Mouse (Mus musculus) C2C12 (cell line): ENCODE measurements around the gene Cd151. TPM values are rescaled to one million over a fixed set of nuclear protein-coding genes. Genes with fewer than 3 reads are reported as not detected.
A peak's percentile ranks its signal among the peaks of the same experiment; 100 is the strongest.

ENCODE experiments used
- H3K27me3 ChIP-seq: one replicate; pipeline ENCODE4 v1.6.1; 2011; ENCODE audit not compliant: control insufficient read depth, insufficient read depth, insufficient read length
- H3K36me3 ChIP-seq: one replicate; pipeline ENCODE4 v1.6.1; 2011; ENCODE audit not compliant: control insufficient read depth, insufficient read depth
- H3K4me3 ChIP-seq: one replicate; pipeline ENCODE4 v1.5.1; 2011; ENCODE audit warnings: mild to moderate bottlenecking, control low read depth; ENCODE audit not compliant: poor library complexity, insufficient read depth, severe bottlenecking
- H3K79me2 ChIP-seq: one replicate; pipeline ENCODE4 v1.6.1; 2011; ENCODE audit not compliant: control insufficient read depth, insufficient read depth
- H3K79me3 ChIP-seq: one replicate; pipeline ENCODE4 v1.6.1; 2011; ENCODE audit warnings: low read depth, control low read depth
- H3ac ChIP-seq: one replicate; pipeline ENCODE3; 2011; ENCODE audit warnings: low read depth; ENCODE audit not compliant: control insufficient read depth, insufficient read length
- CEBPB ChIP-seq: IDR thresholded peaks from one replicate; pipeline ENCODE4 v1.6.1; 2011; ENCODE audit warnings: low read depth, mild to moderate bottlenecking, control low read depth, moderate library complexity
- CTCF ChIP-seq: IDR thresholded peaks from one replicate; pipeline ENCODE4 v1.5.1; 2011; ENCODE audit not compliant: control insufficient read depth, insufficient read depth, insufficient read length
- FOSL1 ChIP-seq: IDR thresholded peaks from one replicate; pipeline ENCODE4 v1.8.0; 2011; ENCODE audit warnings: mild to moderate bottlenecking, low read length; ENCODE audit not compliant: poor library complexity, insufficient read depth, severe bottlenecking
- MAX ChIP-seq: IDR thresholded peaks from one replicate; pipeline ENCODE4 v1.6.1; 2011; ENCODE audit warnings: mild to moderate bottlenecking, control low read depth
- MYOD1 ChIP-seq: IDR thresholded peaks from one replicate; pipeline ENCODE4 v1.6.1; 2011; ENCODE audit warnings: low read depth; ENCODE audit not compliant: control insufficient read depth, insufficient read length
- MYOG ChIP-seq: IDR thresholded peaks from one replicate; pipeline ENCODE4 v1.6.1; 2011; ENCODE audit not compliant: control insufficient read depth, insufficient read length; ENCODE audit errors: extremely low read depth
- USF1 ChIP-seq: IDR thresholded peaks from one replicate; pipeline ENCODE4 v1.6.1; 2011; ENCODE audit warnings: low read depth, mild to moderate bottlenecking, control low read depth, moderate library complexity
- polyA plus RNA-seq: library from polyadenylated mRNA; unstranded; fragments of >200 nt; fragmentation: generic; extraction: Trizol; gene quantifications from one replicate; pipeline ENCODE4 v1.2.1, GENCODE M21; 2012; ENCODE audit warnings: missing spikeins

Cd151 gene
- polyA plus RNA-seq, 1 experiment = 334 TPM

DNA sequence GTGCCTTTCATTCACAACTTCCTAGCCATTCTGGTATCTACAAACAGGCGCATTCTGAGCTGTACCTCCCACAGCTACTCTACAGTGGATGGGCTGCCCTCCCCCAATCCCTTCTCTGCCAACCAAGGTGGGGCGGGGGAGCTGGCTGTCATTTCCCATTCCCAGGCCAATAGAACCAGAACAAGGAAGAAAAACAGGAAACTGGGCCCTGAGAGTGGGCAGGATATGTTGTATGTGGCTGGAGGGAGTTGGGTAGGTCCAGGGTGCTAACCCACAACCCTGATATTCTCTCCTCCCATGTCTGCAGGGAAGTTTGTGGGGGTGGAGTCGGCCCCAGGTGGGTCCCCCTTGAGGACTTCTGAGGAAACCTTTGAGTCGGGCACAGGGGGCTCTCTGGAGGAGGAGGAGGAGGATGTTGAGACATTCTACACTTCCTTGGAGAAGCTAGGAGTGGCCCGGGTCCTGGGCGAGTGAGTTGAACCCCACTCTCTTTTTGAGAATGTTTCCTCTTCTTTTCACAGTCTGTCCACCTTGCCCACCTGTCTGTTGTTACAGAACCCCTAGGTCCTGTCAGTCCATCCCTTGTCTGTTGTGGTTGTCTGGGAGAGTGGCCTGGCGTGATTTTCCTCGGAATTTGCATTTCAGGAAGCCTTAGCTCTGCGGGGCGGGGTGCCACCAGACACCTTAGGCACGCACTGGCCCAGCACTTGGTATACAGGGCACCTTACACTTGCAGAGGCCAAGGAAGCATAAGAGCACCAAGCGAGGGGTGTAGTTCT, 3.2 kb upstream of the Cd151 start:
- no peaks in the 10 kb centered on the region for H3K36me3 ChIP-seq
- H3K79me3 ChIP-seq = peaks cover 2% of the 10 kb centered on the region
- TF ChIP-seq CEBPB = no peak
- no peak for TF ChIP-seq USF1
- no peak overlapping the region for H3K4me3 ChIP-seq
- H3ac ChIP-seq = no peak overlapping the region
- H3K27me3 ChIP-seq = no peaks in the 10 kb centered on the region
- peaks cover 24% of the 10 kb centered on the region for H3K79me2 ChIP-seq

- Histone ChIP-seq H3K79me2 (peaks cover 31% of the 10 kb centered on the region), H3K27me3 (no peaks in the 10 kb centered on the region), H3K36me3 (peaks cover 1% of the 10 kb centered on the region), H3K4me3 (no peak overlapping the region), H3ac (no peak overlapping the region), H3K79me3 (peaks cover 8% of the 10 kb centered on the region)
- TF ChIP-seq CEBPB = no peak
- TF ChIP-seq MAX = no peak
- no peak for TF ChIP-seq CTCF
Observed at GRCm38 (mm10) chr7:141464603-141465201, 2.5 kb upstream of the Cd151 start.

DNA sequence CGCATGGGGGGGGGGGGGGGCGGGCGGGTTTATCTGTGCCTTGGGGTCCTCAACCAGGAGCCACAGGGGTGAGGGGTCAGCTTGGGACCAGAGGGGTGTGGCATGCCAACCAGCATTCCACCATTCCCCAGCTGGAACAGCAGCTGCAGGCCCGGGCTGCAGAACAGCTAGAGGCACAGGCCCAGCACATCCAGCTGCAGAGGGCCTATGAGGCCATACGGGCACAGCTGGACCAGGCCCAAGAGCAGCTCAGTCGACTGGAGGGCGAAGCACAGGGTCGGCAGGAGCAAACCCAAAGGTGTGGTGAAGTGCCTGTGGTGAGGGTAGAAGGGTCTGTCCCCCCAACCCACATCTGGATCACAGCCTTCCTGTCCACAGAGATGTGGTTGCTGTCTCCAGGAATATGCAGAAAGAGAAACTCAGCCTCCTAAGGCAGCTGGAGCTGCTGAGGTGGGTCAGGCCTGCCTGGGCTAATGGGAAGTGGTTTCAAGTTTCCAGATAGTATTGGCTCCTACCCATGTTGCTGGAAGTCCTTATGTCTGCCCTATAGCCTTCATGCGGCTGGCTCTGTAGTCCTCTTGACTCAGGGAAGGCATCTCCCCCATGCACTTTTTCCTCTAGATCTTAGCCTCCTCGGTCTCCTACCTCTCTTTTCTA, 1.7 kb upstream of the Cd151 start:
- Histone ChIP-seq H3K79me2 (peaks cover 39% of the 10 kb centered on the region), H3K27me3 (no peaks in the 10 kb centered on the region), H3K79me3 (peaks cover 15% of the 10 kb centered on the region), H3ac (peak overlapping the region; percentile 5), H3K36me3 (peaks cover 9% of the 10 kb centered on the region), H3K4me3 (no peak overlapping the region)
- TF ChIP-seq USF1 (no peak), CEBPB (no peak), MYOG (no peak), CTCF (no peak), MAX (no peak), MYOD1 (no peak), FOSL1 (no peak)

- H3K27me3 ChIP-seq = no peaks in the 10 kb centered on the region
- H3ac ChIP-seq = peak overlapping the region; percentile 5
- peaks cover 20% of the 10 kb centered on the region for H3K79me3 ChIP-seq
- peaks cover 44% of the 10 kb centered on the region for H3K79me2 ChIP-seq
- TF ChIP-seq CTCF (no peak), MAX (no peak), MYOG (no peak), MYOD1 (no peak), FOSL1 (no peak), USF1 (no peak), CEBPB (no peak)
- H3K36me3 ChIP-seq = peaks cover 14% of the 10 kb centered on the region
- H3K4me3 ChIP-seq = no peak overlapping the region
Observed at GRCm38 (mm10) chr7:141466045-141466394, 1.2 kb upstream of the Cd151 start.

- TF ChIP-seq FOSL1 (no peak), MAX (no peak), USF1 (no peak), MYOD1 (no peak)
- Histone ChIP-seq H3K4me3 (peak overlapping the region; percentile 69), H3K27me3 (no peaks in the 10 kb centered on the region), H3K79me2 (peaks cover 51% of the 10 kb centered on the region), H3ac (peak overlapping the region; percentile 53), H3K79me3 (peaks cover 22% of the 10 kb centered on the region), H3K36me3 (peaks cover 21% of the 10 kb centered on the region)
Observed at GRCm38 (mm10) chr7:141466607-141467148, 514 bp upstream of the Cd151 start.

DNA sequence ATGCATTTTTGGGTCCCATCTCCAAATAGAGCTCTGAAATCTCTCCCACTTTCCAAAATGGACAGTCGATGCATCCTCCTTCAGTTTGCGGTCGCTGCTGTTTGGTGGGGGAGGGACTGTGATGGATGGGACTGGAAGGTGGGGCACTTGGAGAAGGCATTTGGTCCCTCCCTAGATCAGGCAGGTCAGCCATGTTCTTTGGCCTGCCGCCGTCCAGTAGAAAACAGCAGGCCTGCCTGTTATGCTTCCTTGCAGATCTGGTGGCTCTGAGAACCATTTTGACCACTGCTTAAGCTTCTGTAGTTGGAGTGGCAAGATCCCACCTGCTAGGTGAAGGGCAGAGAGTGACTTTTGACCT, 951 bp downstream of the Cd151 start:
- Histone ChIP-seq H3K27me3 (no peaks in the 10 kb centered on the region), H3K79me3 (peaks cover 27% of the 10 kb centered on the region), H3K36me3 (peaks cover 33% of the 10 kb centered on the region), H3ac (peak overlapping the region; percentile 44), H3K79me2 (peaks cover 62% of the 10 kb centered on the region), H3K4me3 (peak overlapping the region; percentile 69)
- TF ChIP-seq CEBPB = no peak
- no peak for TF ChIP-seq CTCF
- TF ChIP-seq MAX = no peak
- TF ChIP-seq FOSL1 = no peak
